Mouse (Mus musculus) stomach, embryonic 15.5 days (tissue): ENCODE results near the gene Mta2. TPM values are rescaled to one million over a fixed set of nuclear protein-coding genes. Genes with fewer than 3 reads are reported as not detected.
A peak's percentile ranks its signal among the peaks of the same experiment; 100 is the strongest.

Experiments used
- ATAC-seq: fragments of 200-750 bp; cut with Nextera tagmentation; 2 replicates; pipeline ENCODE4 v1.8.0; 2017; ENCODE audit warnings: low read depth, moderate number of reproducible peaks, moderate TSS enrichment; ENCODE audit not compliant: insufficient read depth, low FRiP score
- H3K27ac ChIP-seq: fragments of 300-500 bp; sonication (generic); 2 replicates; pipeline ENCODE4 v1.5.1; 2015; ENCODE audit warnings: mild to moderate bottlenecking, inconsistent platforms
- H3K27me3 ChIP-seq: fragments of 300-500 bp; sonication (generic); replicated peaks from 2 replicates; pipeline ENCODE4 v1.6.1; 2015; ENCODE audit warnings: inconsistent platforms
- H3K36me3 ChIP-seq: fragments of 300-500 bp; sonication (generic); 2 replicates; pipeline ENCODE4 v1.6.1; 2015; ENCODE audit warnings: inconsistent platforms
- H3K4me1 ChIP-seq: fragments of 300-500 bp; sonication (generic); 2 replicates; pipeline ENCODE4 v1.6.1; 2015; ENCODE audit warnings: inconsistent platforms
- H3K4me2 ChIP-seq: fragments of 300-500 bp; sonication (generic); 2 replicates; pipeline ENCODE4 v1.6.1; 2015; ENCODE audit warnings: mild to moderate bottlenecking, inconsistent platforms
- H3K4me3 ChIP-seq: fragments of 300-500 bp; sonication (generic); replicated peaks from 2 replicates; pipeline ENCODE4 v1.5.1; 2015; ENCODE audit warnings: inconsistent platforms
- H3K9ac ChIP-seq: fragments of 300-500 bp; sonication (generic); 2 replicates; pipeline ENCODE4 v1.6.1; 2015; ENCODE audit warnings: inconsistent platforms
- H3K9me3 ChIP-seq: fragments of 300-500 bp; sonication (generic); 2 replicates; pipeline ENCODE4 v1.6.1; 2016; ENCODE audit warnings: inconsistent platforms
- WGBS: fragments of 180-500 bp; shearing (Covaris S2); methylation state at CpG from one replicate; pipeline ENCODE4 v1.1.7; 2015; 5-methylcytosine and 5-hydroxymethylcytosine counted together
- polyA plus RNA-seq: library from polyadenylated mRNA; unstranded; fragments of >200 nt; fragmentation: Nextera tagmentation; extraction: Ambion mirVana; gene quantifications from 2 replicates; pipeline ENCODE4 v1.2.1, GENCODE M21; 2015

The Mta2 gene
- polyA plus RNA-seq, 1 experiment from 2014 or later, result 132 TPM

- ATAC-seq, result no peak
- Histone ChIP-seq H3K27me3 (no peaks in the 10 kb centered on the region), H3K4me3 (no peak overlapping the region), H3K27ac (no peak overlapping the region), H3K4me1 (no peaks in the 10 kb centered on the region), H3K4me2 (no peak overlapping the region), H3K9me3 (no peaks in the 10 kb centered on the region), H3K36me3 (peaks cover 73% of the 10 kb centered on the region), H3K9ac (no peak overlapping the region)
- WGBS, result 90% methylated on average over 3 of the region's 3 CpGs
Measured at GRCm38 (mm10) chr19:8914212-8914611, 27.5 kb upstream of the Mta2 start.

DNA sequence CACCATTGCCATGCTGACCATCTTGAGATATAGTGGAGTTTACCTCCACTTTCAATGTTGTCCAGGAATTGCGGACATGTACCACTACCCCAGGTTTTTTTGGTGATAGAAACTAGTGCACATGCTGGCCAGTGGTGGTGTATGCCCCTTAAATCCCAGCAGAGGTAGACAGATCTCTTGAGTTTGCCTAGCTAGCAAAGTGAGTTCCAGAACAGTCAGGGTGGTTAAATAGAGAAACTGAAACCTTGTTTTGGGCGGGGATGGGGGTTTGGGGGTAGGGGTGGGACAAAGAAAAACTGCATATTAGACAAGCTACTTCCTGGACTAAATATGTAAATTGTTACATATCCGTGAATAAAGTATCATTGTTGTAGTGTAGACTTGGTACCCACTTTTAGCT lies 22.7 kb upstream of the Mta2 start:
- no peak overlapping the region for H3K27ac ChIP-seq
- H3K9ac ChIP-seq, result no peak overlapping the region
- no peak for ATAC-seq
- H3K36me3 ChIP-seq, result peaks cover 31% of the 10 kb centered on the region
- H3K4me2 ChIP-seq, result no peak overlapping the region
- H3K27me3 ChIP-seq, result no peaks in the 10 kb centered on the region
- WGBS, result 88% methylated on average over 3 of the region's 3 CpGs
- no peak overlapping the region for H3K4me3 ChIP-seq
- H3K9me3 ChIP-seq, result no peaks in the 10 kb centered on the region
- H3K4me1 ChIP-seq, result peaks cover 12% of the 10 kb centered on the region; the same call in 1 of the 2 replicates

DNA sequence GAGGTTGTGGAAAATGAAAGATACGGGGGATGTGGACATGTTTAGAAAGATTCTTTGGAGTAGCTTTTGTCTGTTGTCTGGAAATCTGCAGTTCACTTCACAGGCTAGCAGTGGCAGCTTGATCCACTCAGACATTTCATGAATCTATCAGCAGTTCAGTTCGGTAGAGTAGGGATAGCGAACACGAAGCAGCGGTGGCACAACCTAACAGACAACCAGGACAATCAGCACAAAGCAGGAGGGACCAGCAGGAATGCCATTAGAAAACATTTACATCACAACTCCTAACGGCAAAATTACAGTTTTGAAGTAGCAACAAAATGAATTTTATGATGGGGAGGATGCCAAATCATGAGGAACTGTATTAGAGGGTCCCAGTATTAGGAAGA lies 22.0 kb upstream of the Mta2 start:
- no peak for ATAC-seq
- Histone ChIP-seq H3K27ac (peak overlapping the region; percentile 89), H3K4me2 (peak overlapping the region; percentile 65), H3K4me3 (peak overlapping the region; percentile 79), H3K27me3 (no peaks in the 10 kb centered on the region), H3K9me3 (no peaks in the 10 kb centered on the region), H3K4me1 (peaks cover 12% of the 10 kb centered on the region; the same call in 1 of the 2 replicates), H3K36me3 (peaks cover 24% of the 10 kb centered on the region), H3K9ac (no peak overlapping the region)
- 62% methylated on average over 6 of the region's 6 CpGs for WGBS

GRCm38 (mm10) chr19:8920073-8920736 lies 21.5 kb upstream of the Mta2 start, which contains the start of gene B3gat3:
B3gat3 (plus strand) TSS chr19:8920374.
- Histone ChIP-seq H3K27me3 (no peaks in the 10 kb centered on the region), H3K27ac (peak within 1 kb of the TSS; percentile 89), H3K4me3 (peak within 1 kb of the TSS; percentile 79), H3K4me2 (peak within 1 kb of the TSS; percentile 65), H3K9ac (peak within 1 kb of the TSS; percentile 64), H3K9me3 (no peaks in the 10 kb centered on the region), H3K36me3 (peaks cover 19% of the 10 kb centered on the region), H3K4me1 (peaks cover 12% of the 10 kb centered on the region; the same call in 1 of the 2 replicates)
- ATAC-seq, result peak; percentile 97
- WGBS, result 3% methylated on average over 49 of the region's 50 CpGs

- H3K4me3 ChIP-seq, result peak overlapping the region; percentile 79
- WGBS, result under 1% methylated on average over 6 of the region's 6 CpGs
- no peaks in the 10 kb centered on the region for H3K27me3 ChIP-seq
- H3K36me3 ChIP-seq, result peaks cover 17% of the 10 kb centered on the region
- H3K9me3 ChIP-seq, result no peaks in the 10 kb centered on the region
- H3K27ac ChIP-seq, result peak overlapping the region; percentile 89
- peak overlapping the region; percentile 64 for H3K9ac ChIP-seq
- peak; percentile 17; the same call in 1 of the 2 replicates for ATAC-seq
- peak overlapping the region; percentile 65 for H3K4me2 ChIP-seq
- H3K4me1 ChIP-seq, result peaks cover 12% of the 10 kb centered on the region; the same call in 1 of the 2 replicates
Measured at GRCm38 (mm10) chr19:8920836-8921291, 20.8 kb upstream of the Mta2 start.

DNA sequence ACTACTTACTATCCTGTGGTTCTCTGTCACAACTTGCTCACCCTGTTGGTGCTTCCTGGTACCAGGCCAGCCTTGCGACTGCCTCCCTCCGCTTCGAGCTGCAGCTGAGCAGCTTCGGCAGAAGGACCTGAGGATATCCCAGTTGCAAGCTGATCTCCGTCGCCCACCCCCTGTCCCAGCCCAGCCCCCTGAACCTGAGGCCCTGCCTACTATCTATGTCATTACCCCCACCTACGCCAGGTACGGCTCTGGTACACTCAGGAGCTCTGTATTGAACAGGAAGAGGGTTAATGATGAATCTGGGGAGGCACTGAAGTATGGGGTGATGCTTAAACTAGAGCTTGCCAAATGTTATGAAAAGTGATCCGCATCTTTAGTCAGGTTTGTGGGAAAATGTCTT lies 19.9 kb upstream of the Mta2 start:
- no peak for ATAC-seq
- peak overlapping the region; percentile 79; the same call in 1 of the 2 replicates for H3K4me3 ChIP-seq
- no peak overlapping the region for H3K27ac ChIP-seq
- peaks cover 12% of the 10 kb centered on the region; the same call in 1 of the 2 replicates for H3K4me1 ChIP-seq
- peaks cover 9% of the 10 kb centered on the region; the same call in 1 of the 2 replicates for H3K36me3 ChIP-seq
- 75% methylated on average over 9 of the region's 9 CpGs for WGBS
- peak overlapping the region; percentile 65 for H3K4me2 ChIP-seq
- no peak overlapping the region for H3K9ac ChIP-seq
- no peaks in the 10 kb centered on the region for H3K27me3 ChIP-seq
- no peaks in the 10 kb centered on the region for H3K9me3 ChIP-seq

DNA sequence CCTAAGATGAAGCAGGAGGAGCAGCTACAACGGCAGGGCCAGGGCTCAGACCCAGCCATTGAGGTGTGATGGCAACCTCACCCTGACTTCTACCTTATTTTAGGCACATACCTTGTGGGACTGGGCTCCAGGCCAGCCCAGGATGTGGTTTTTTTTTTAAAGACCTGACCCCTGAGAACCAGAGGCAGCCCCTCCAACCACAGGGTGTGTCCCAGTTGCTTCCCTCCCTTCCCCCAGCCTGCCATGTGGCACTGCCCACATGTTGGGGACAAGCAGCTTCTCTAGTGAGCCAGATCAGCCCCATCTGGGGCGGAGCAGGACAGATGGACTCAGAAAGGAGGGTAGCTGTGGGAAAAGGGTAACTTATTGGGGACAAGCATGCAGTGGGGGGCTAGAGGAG lies 14.9 kb upstream of the Mta2 start:
- Histone ChIP-seq H3K4me3 (no peak overlapping the region), H3K9ac (no peak overlapping the region), H3K4me1 (peaks cover 23% of the 10 kb centered on the region), H3K4me2 (no peak overlapping the region), H3K27ac (no peak overlapping the region), H3K9me3 (no peaks in the 10 kb centered on the region), H3K36me3 (0 out of 2 replicates have a peak, but pooled peaks cover 6% of the 10 kb centered on the region), H3K27me3 (no peaks in the 10 kb centered on the region)
- no peak for ATAC-seq
- WGBS, result 82% methylated on average over 2 of the region's 2 CpGs

DNA sequence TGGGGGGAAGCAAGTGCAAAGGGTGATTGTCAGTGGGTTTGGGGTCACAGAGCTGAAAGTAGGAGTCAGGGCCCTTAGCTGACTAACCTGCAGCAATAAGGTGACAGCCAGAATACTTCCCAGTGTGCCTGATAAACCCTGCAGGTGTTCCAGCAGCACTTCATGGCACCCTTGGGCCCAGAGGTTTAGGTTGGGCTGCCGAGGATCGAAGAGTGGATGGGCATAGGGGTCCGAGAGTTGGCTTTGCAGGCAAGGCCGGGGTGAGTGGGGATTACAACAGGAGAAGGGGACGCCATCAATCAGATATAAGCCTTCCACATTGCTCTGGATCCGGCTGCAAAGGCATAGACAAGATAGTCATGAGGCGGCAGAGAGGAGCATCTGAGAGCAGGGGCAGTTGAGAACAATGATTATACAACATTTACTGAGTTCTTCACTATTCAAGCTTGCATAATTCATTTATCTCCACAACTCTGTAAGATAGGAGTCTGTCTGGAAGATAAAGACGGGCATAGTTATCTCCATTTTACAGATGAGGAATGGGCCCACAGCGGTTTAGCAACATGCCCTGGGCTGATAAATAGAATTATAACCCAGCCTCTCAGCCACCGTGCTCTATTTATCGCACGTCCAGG lies 13.7 kb upstream of the Mta2 start:
- Histone ChIP-seq H3K36me3 (0 out of 2 replicates have a peak, but pooled peaks cover 7% of the 10 kb centered on the region), H3K27me3 (no peaks in the 10 kb centered on the region), H3K4me1 (peaks cover 22% of the 10 kb centered on the region), H3K9ac (no peak overlapping the region), H3K4me3 (no peak overlapping the region), H3K4me2 (no peak overlapping the region), H3K9me3 (no peaks in the 10 kb centered on the region), H3K27ac (no peak overlapping the region)
- 79% methylated on average over 12 of the region's 12 CpGs for WGBS
- ATAC-seq, result no peak

- no peak for ATAC-seq
- peak overlapping the region; percentile 90; the same call in 1 of the 2 replicates for H3K27ac ChIP-seq
- no peaks in the 10 kb centered on the region for H3K27me3 ChIP-seq
- no peak overlapping the region for H3K9ac ChIP-seq
- H3K4me3 ChIP-seq, result peak overlapping the region; percentile 75
- peak overlapping the region; percentile 73 for H3K4me2 ChIP-seq
- H3K36me3 ChIP-seq, result peaks cover 14% of the 10 kb centered on the region
- peaks cover 22% of the 10 kb centered on the region for H3K4me1 ChIP-seq
- WGBS, result 27% methylated on average over 16 of the region's 16 CpGs
- H3K9me3 ChIP-seq, result no peaks in the 10 kb centered on the region
Measured at GRCm38 (mm10) chr19:8928689-8929223, 12.9 kb upstream of the Mta2 start.

GRCm38 (mm10) chr19:8929224-8930088 lies 12.2 kb upstream of the Mta2 start, which contains the start of the genes Rom1 and Eml3:
Rom1 (minus strand) TSS chr19:8929356.
Eml3 (plus strand) TSS chr19:8929552.
- 0% methylated on average over 69 of the region's 74 CpGs for WGBS
- H3K4me1 ChIP-seq, result peaks cover 22% of the 10 kb centered on the region
- peak within 1 kb of the TSS; percentile 73 for H3K4me2 ChIP-seq
- H3K27me3 ChIP-seq, result no peaks in the 10 kb centered on the region
- H3K27ac ChIP-seq, result peak within 1 kb of the TSS; percentile 90
- H3K4me3 ChIP-seq, result peak within 1 kb of the TSS; percentile 75
- no peaks in the 10 kb centered on the region for H3K9me3 ChIP-seq
- peak; percentile 76 for ATAC-seq
- peaks cover 20% of the 10 kb centered on the region for H3K36me3 ChIP-seq
- peak within 1 kb of the TSS; percentile 54 for H3K9ac ChIP-seq

DNA sequence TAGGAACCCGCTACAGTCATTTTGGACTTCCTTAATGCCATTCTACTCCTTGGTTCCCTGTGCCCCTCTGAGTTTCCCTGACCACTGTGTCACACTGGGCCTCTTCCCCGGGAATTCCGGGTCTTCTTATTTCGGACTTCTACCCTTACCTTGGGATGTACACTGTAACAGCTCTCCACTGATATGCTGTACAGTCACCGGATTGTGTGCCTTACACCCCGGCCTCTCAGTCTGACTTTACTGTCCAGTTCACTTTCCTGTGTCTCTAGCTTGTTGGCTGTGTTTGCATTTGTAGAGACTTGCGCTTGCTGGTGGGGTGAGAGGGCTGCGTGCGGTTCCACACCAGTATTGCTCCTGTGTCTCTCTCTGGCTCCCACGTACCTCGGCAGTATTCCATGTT lies 11.6 kb upstream of the Mta2 start:
- no peaks in the 10 kb centered on the region for H3K9me3 ChIP-seq
- 6% methylated on average over 11 of the region's 11 CpGs for WGBS
- peak overlapping the region; percentile 54 for H3K9ac ChIP-seq
- H3K27me3 ChIP-seq, result no peaks in the 10 kb centered on the region
- peaks cover 22% of the 10 kb centered on the region for H3K4me1 ChIP-seq
- peaks cover 25% of the 10 kb centered on the region for H3K36me3 ChIP-seq
- ATAC-seq, result peak; percentile 6; the same call in 1 of the 2 replicates
- peak overlapping the region; percentile 75 for H3K4me3 ChIP-seq
- peak overlapping the region; percentile 90 for H3K27ac ChIP-seq
- H3K4me2 ChIP-seq, result peak overlapping the region; percentile 73
